15 mouse cellular contexts compared by ENCODE assay signal in genomic region chr15:92001431-92001830, GRCm38 (mm10). TPM values are rescaled to one million over a fixed set of nuclear protein-coding genes. Genes with fewer than 3 reads are reported as not detected.
A peak's percentile ranks its signal among the peaks of the same experiment; 100 is the strongest.
DNase-seq lines count a peak whose midpoint lies in the region; ATAC-seq and TF ChIP-seq lines count a peak whose summit lies in the region.
"Had no signal": no experiment of that assay in that cellular context is flagged by ENCODE, and none has a peak within 500 bp of the region (broad histone marks: within the 10 kb centered on the region; RNA-seq: fewer than 3 reads in every experiment).

No protein-coding gene starts in this region.

- H3K9me3 ChIP-seq in hindbrain, embryonic 16.5 days (ENCODE audit: control insufficient read depth, low read length), result no peaks in the 10 kb centered on the region
- no peaks in the 10 kb centered on the region for H3K9me3 ChIP-seq in hindbrain, embryonic 14.5 days (ENCODE audit: control insufficient read depth, low read length)
- H3K9me3 ChIP-seq in midbrain, postnatal 0 days (ENCODE audit: low read length), result no peaks in the 10 kb centered on the region
- H3K9me3 ChIP-seq in midbrain, embryonic 11.5 days (ENCODE audit: control insufficient read depth, low read length), result no peaks in the 10 kb centered on the region
- H3K9me3 ChIP-seq: embryonic facial prominence, embryonic 13.5 days; forebrain, embryonic 12.5 days; heart, embryonic 12.5 days; intestine, embryonic 15.5 days had no signal

- no peaks in the 10 kb centered on the region for H3K4me1 ChIP-seq in hindbrain, embryonic 16.5 days (ENCODE audit: control insufficient read depth, insufficient read depth, low read depth, low read length)
- H3K4me1 ChIP-seq in hindbrain, embryonic 14.5 days (replicated peaks; ENCODE audit: control insufficient read depth, insufficient read depth, low read length), result no peaks in the 10 kb centered on the region
- H3K4me1 ChIP-seq in midbrain, postnatal 0 days (ENCODE audit: insufficient read depth, low read length), result no peaks in the 10 kb centered on the region
- no peaks in the 10 kb centered on the region for H3K4me1 ChIP-seq in midbrain, embryonic 11.5 days (ENCODE audit: control insufficient read depth, insufficient read depth, low read length)
- H3K4me1 ChIP-seq: embryonic facial prominence, embryonic 13.5 days; forebrain, embryonic 12.5 days; heart, embryonic 12.5 days; intestine, embryonic 15.5 days had no signal

- no peak for TF ChIP-seq CTCF in midbrain, postnatal 0 days (IDR thresholded peaks at IDR 0.05)

- 71% methylated on average over 3 of the region's 3 CpGs for WGBS in hindbrain, embryonic 16.5 days
- WGBS in hindbrain, embryonic 14.5 days, result 76% methylated on average over 3 of the region's 3 CpGs
- WGBS in midbrain, postnatal 0 days, result 73% methylated on average over 3 of the region's 3 CpGs
- 88% methylated on average over 3 of the region's 3 CpGs for WGBS in midbrain, embryonic 11.5 days

- no peaks in the 10 kb centered on the region for H3K36me3 ChIP-seq in hindbrain, embryonic 16.5 days (ENCODE audit: control insufficient read depth, insufficient read depth, low read length)
- no peaks in the 10 kb centered on the region for H3K36me3 ChIP-seq in hindbrain, embryonic 14.5 days (replicated peaks; ENCODE audit: control insufficient read depth, insufficient read depth)
- no peaks in the 10 kb centered on the region for H3K36me3 ChIP-seq in midbrain, postnatal 0 days (ENCODE audit: insufficient read depth, low read length)
- no peaks in the 10 kb centered on the region for H3K36me3 ChIP-seq in midbrain, embryonic 11.5 days (ENCODE audit: control insufficient read depth, insufficient read depth, low read length)
- H3K36me3 ChIP-seq: embryonic facial prominence, embryonic 13.5 days; forebrain, embryonic 12.5 days; heart, embryonic 12.5 days; intestine, embryonic 15.5 days had no signal

- no peak overlapping the region for H3K9ac ChIP-seq in hindbrain, embryonic 16.5 days (ENCODE audit: low read depth, low read length)
- H3K9ac ChIP-seq in hindbrain, embryonic 14.5 days, result no peak overlapping the region
- H3K9ac ChIP-seq in midbrain, postnatal 0 days (replicated peaks; ENCODE audit: low read length, poor library complexity, severe bottlenecking), result no peak overlapping the region
- H3K9ac ChIP-seq in midbrain, embryonic 11.5 days (ENCODE audit: low read length), result no peak overlapping the region
- H3K9ac ChIP-seq: embryonic facial prominence, embryonic 13.5 days; forebrain, embryonic 12.5 days; heart, embryonic 12.5 days; intestine, embryonic 15.5 days had no signal

- peak; percentile 54; the same call in 1 of the 2 replicates for ATAC-seq in hindbrain, embryonic 16.5 days
- ATAC-seq in hindbrain, embryonic 14.5 days (ENCODE audit: low FRiP score), result no peak
- ATAC-seq in midbrain, postnatal 0 days (ENCODE audit: low FRiP score), result no peak
- ATAC-seq in midbrain, embryonic 11.5 days (ENCODE audit: low FRiP score), result no peak
- ATAC-seq: forebrain, embryonic 16.5 days; intestine, embryonic 15.5 days had no signal

- H3K27ac ChIP-seq in hindbrain, embryonic 16.5 days (ENCODE audit: low read depth, low read length), result no peak overlapping the region
- no peak overlapping the region for H3K27ac ChIP-seq in hindbrain, embryonic 14.5 days
- no peak overlapping the region for H3K27ac ChIP-seq in midbrain, postnatal 0 days (ENCODE audit: low read depth, low read length)
- H3K27ac ChIP-seq in midbrain, embryonic 11.5 days (ENCODE audit: low read depth, low read length), result no peak overlapping the region
- H3K27ac ChIP-seq: embryonic facial prominence, embryonic 13.5 days; forebrain, embryonic 12.5 days; intestine, embryonic 15.5 days had no signal

- no peak overlapping the region for H3K4me2 ChIP-seq in hindbrain, embryonic 16.5 days (ENCODE audit: low read length)
- no peak overlapping the region for H3K4me2 ChIP-seq in hindbrain, embryonic 14.5 days (replicated peaks)
- no peak overlapping the region for H3K4me2 ChIP-seq in midbrain, postnatal 0 days (ENCODE audit: low read depth, low read length, poor library complexity, severe bottlenecking)
- no peak overlapping the region for H3K4me2 ChIP-seq in midbrain, embryonic 11.5 days
- H3K4me2 ChIP-seq: embryonic facial prominence, embryonic 13.5 days; forebrain, embryonic 12.5 days; heart, embryonic 12.5 days; intestine, embryonic 15.5 days had no signal

- H3K27me3 ChIP-seq in hindbrain, embryonic 16.5 days (replicated peaks; ENCODE audit: control insufficient read depth, insufficient read depth, low read length), result no peaks in the 10 kb centered on the region
- no peaks in the 10 kb centered on the region for H3K27me3 ChIP-seq in hindbrain, embryonic 14.5 days (ENCODE audit: control insufficient read depth, insufficient read depth, low read length)
- H3K27me3 ChIP-seq in midbrain, postnatal 0 days (ENCODE audit: insufficient read depth, low read length), result no peaks in the 10 kb centered on the region
- no peaks in the 10 kb centered on the region for H3K27me3 ChIP-seq in midbrain, embryonic 11.5 days (ENCODE audit: control insufficient read depth, insufficient read depth, low read length)
- H3K27me3 ChIP-seq: embryonic facial prominence, embryonic 13.5 days; forebrain, embryonic 12.5 days; heart, embryonic 12.5 days; intestine, embryonic 15.5 days had no signal

- no peak overlapping the region for H3K4me3 ChIP-seq in hindbrain, embryonic 16.5 days (ENCODE audit: low read length)
- H3K4me3 ChIP-seq in hindbrain, embryonic 14.5 days (replicated peaks; ENCODE audit: low read length), result no peak overlapping the region
- H3K4me3 ChIP-seq in midbrain, postnatal 0 days (ENCODE audit: low read depth, low read length), result no peak overlapping the region
- no peak overlapping the region for H3K4me3 ChIP-seq in midbrain, embryonic 11.5 days (ENCODE audit: low read depth, low read length)
- H3K4me3 ChIP-seq: embryonic facial prominence, embryonic 13.5 days; forebrain, embryonic 12.5 days; heart, embryonic 12.5 days; intestine, embryonic 15.5 days had no signal

- peak; percentile 63 to 73 for DNase-seq in cerebellum, postnatal 10 days
- DNase-seq in cerebellum, adult 9-11 months, result no peak
- DNase-seq in hindbrain, embryonic 14.5 days (ENCODE audit: low spot score), result no peak
- peak; percentile 36 for DNase-seq in midbrain, postnatal 0 days (ENCODE audit: low spot score)
- DNase-seq in midbrain, embryonic 11.5 days (ENCODE audit: low spot score, missing footprints), result no peak
- DNase-seq in thymus, postnatal 0 days (ENCODE audit: low spot score), result no peak
- DNase-seq: adrenal gland, adult 2 months; gastrocnemius, postnatal 10 days; kidney, adult 18-20 months had no signal

RNA-seq across cellular contexts. Expression of gene Cntn1, which starts 49.5 kb away (rescaled TPM):
- polyA plus RNA-seq in hindbrain, embryonic 16.5 days (2015; fragmentation: Nextera tagmentation; extraction: Ambion mirVana), result 99.5 and 110 TPM in 2 replicates
- polyA plus RNA-seq in hindbrain, embryonic 14.5 days (2014; fragmentation: Nextera tagmentation; extraction: Ambion mirVana), result 77.2 and 99.7 TPM in 2 replicates
- total RNA-seq in midbrain, postnatal 0 days (2014; rRNA removed), result 283 and 300 TPM in 2 replicates
- polyA plus RNA-seq in midbrain, postnatal 0 days (2015; fragmentation: Nextera tagmentation; extraction: Ambion mirVana), result 153 and 164 TPM in 2 replicates
- 7.4 and 8.2 TPM in 2 replicates for polyA plus RNA-seq in midbrain, embryonic 11.5 days (2014; fragmentation: Nextera tagmentation; extraction: Ambion mirVana)
- polyA plus RNA-seq in thymus, postnatal 0 days (2015; fragmentation: Nextera tagmentation; extraction: Ambion mirVana), result 0.28 and 0.34 TPM in 2 replicates

Comparison
In these comparisons a context has a peak if more than half of its experiments do, and no peak if none do; other contexts are left out.
1. DNase-seq: peak in cerebellum, postnatal 10 days (2 of 2) and midbrain, postnatal 0 days (single experiment); none in cerebellum, adult 9-11 months (single experiment), hindbrain, embryonic 14.5 days (single experiment), midbrain, embryonic 11.5 days (single experiment) and thymus, postnatal 0 days (single experiment).